Mouse (Mus musculus) ES-E14 (cell line): ENCODE measurements around the gene Pnpla3.

Experiments used
- CHD2 ChIP-seq: IDR thresholded peaks from 2 replicates; pipeline ENCODE4 v1.6.1; 2014; ENCODE audit warnings: mild to moderate bottlenecking, low read depth, low read length, inconsistent platforms
- HCFC1 ChIP-seq: IDR thresholded peaks from 2 replicates; pipeline ENCODE4 v1.6.1; 2012; ENCODE audit warnings: low read length, inconsistent platforms, borderline replicate concordance; ENCODE audit not compliant: insufficient read depth
- MAFK ChIP-seq: IDR thresholded peaks from 2 replicates; pipeline ENCODE4 v1.6.1; 2014; ENCODE audit warnings: mild to moderate bottlenecking, low read depth, low read length, inconsistent platforms; ENCODE audit not compliant: insufficient read depth
- ZNF384 ChIP-seq: IDR thresholded peaks from 2 replicates; pipeline ENCODE4 v1.6.1; 2012; ENCODE audit warnings: low read depth, low read length, inconsistent platforms

GRCm38 (mm10) chr15:84191724-84192057 lies 24.1 kb downstream of the Pnpla3 start:
- TF ChIP-seq MAFK (no peak), HCFC1 (no peak), CHD2 (no peak), ZNF384 (no peak)
